Mouse (Mus musculus) liver, adult 2 months (tissue): ENCODE data around the gene Olfm2. TPM values are rescaled to one million over a fixed set of nuclear protein-coding genes. Genes with fewer than 3 reads are reported as not detected.

Experiments used
- DNase-seq: peaks from one replicate; pipeline ENCODE4 v3.0.0-alpha.2; 2011; ENCODE audit warnings: low read depth, low spot score; ENCODE audit errors: extremely low read depth
- H3K27ac ChIP-seq: fragments of 200-500 bp; replicated peaks from 2 replicates; pipeline ENCODE4 v1.5.1; 2012; ENCODE audit warnings: low read depth, mild to moderate bottlenecking, control low read depth, inconsistent platforms, low read length; ENCODE audit not compliant: insufficient read depth
- H3K27me3 ChIP-seq: fragments of 200-500 bp; 2 replicates; pipeline ENCODE4 v1.6.1; 2012; ENCODE audit warnings: mild to moderate bottlenecking, moderate library complexity, low read length, inconsistent platforms; ENCODE audit not compliant: control insufficient read depth, insufficient read depth
- H3K36me3 ChIP-seq: fragments of 200-500 bp; 2 replicates; pipeline ENCODE4 v1.6.1; 2012; ENCODE audit warnings: low read length, inconsistent platforms; ENCODE audit not compliant: control insufficient read depth, insufficient read depth
- H3K4me1 ChIP-seq: fragments of 200-500 bp; 2 replicates; pipeline ENCODE4 v1.6.1; 2011; ENCODE audit warnings: low read length; ENCODE audit not compliant: control insufficient read depth, insufficient read depth
- H3K4me3 ChIP-seq: fragments of 200-500 bp; 2 replicates; pipeline ENCODE4 v1.5.1; 2011; ENCODE audit warnings: low read depth, mild to moderate bottlenecking, control low read depth, low read length, moderate library complexity; ENCODE audit not compliant: insufficient read depth
- H3K79me2 ChIP-seq: fragments of 200-500 bp; 2 replicates; pipeline ENCODE4 v1.6.1; 2012; ENCODE audit warnings: inconsistent platforms, mild to moderate bottlenecking, low read length, moderate library complexity; ENCODE audit not compliant: control insufficient read depth, insufficient read depth
- H3K9ac ChIP-seq: fragments of 200-500 bp; 2 replicates; pipeline ENCODE4 v1.6.1; 2012; ENCODE audit warnings: low read depth, mild to moderate bottlenecking, control low read depth, inconsistent platforms, low read length
- CTCF ChIP-seq: fragments of 200-500 bp; IDR thresholded peaks from 2 replicates; pipeline ENCODE4 v1.5.1; 2011; ENCODE audit warnings: low read depth, low read length, control low read depth
- POLR2A ChIP-seq: fragments of 200-500 bp; IDR thresholded peaks from 2 replicates; pipeline ENCODE4 v1.6.1; 2011; ENCODE audit warnings: low read length, control low read depth; ENCODE audit not compliant: insufficient read depth; ENCODE audit errors: extremely low read depth
- WGBS: fragments of 180-500 bp; shearing (Covaris S2); methylation state at CpG from one replicate; pipeline ENCODE4 v1.1.7; 2018; 5-methylcytosine and 5-hydroxymethylcytosine counted together
- polyA plus RNA-seq: library from polyadenylated mRNA; depleted of rRNA; stranded (reverse); fragments of >200 nt; gene quantifications from 2 replicates; pipeline ENCODE4 v1.2.3, GENCODE M21; 2012
- total RNA-seq: library from RNA; depleted of rRNA; stranded (reverse); fragments of >200 nt; gene quantifications from 2 replicates; pipeline ENCODE4 v1.2.3, GENCODE M21; 2014

The Olfm2 gene
- total and polyA plus RNA-seq, 2 experiments: 0.09 to 0.72 TPM

- TF ChIP-seq CTCF (no peak), POLR2A (no peak)
- Histone ChIP-seq H3K79me2 (no peaks in the 10 kb centered on the region), H3K36me3 (no peaks in the 10 kb centered on the region; the same call in 1 of the 2 replicates), H3K27me3 (no peaks in the 10 kb centered on the region), H3K27ac (peak overlapping the region; percentile 85), H3K4me1 (peaks cover 17% of the 10 kb centered on the region), H3K9ac (no peak overlapping the region), H3K4me3 (no peak overlapping the region)
- DNase-seq: peak; percentile 98
- 26% methylated on average over 3 of the region's 3 CpGs for WGBS
Observed at GRCm38 (mm10) chr9:20781286-20781685, 35.1 kb upstream of the Olfm2 start.

GRCm38 (mm10) chr9:20765274-20765673, 19.1 kb upstream of the Olfm2 start:
- no peak overlapping the region for H3K27ac ChIP-seq
- no peaks in the 10 kb centered on the region for H3K79me2 ChIP-seq
- H3K4me1 ChIP-seq: no peaks in the 10 kb centered on the region
- no peak overlapping the region for H3K9ac ChIP-seq
- no peaks in the 10 kb centered on the region for H3K27me3 ChIP-seq
- no peaks in the 10 kb centered on the region for H3K36me3 ChIP-seq
- WGBS: 77% methylated on average over 2 of the region's 2 CpGs
- no peak for DNase-seq
- no peak overlapping the region for H3K4me3 ChIP-seq
- no peak for TF ChIP-seq POLR2A
- no peak for TF ChIP-seq CTCF

DNA sequence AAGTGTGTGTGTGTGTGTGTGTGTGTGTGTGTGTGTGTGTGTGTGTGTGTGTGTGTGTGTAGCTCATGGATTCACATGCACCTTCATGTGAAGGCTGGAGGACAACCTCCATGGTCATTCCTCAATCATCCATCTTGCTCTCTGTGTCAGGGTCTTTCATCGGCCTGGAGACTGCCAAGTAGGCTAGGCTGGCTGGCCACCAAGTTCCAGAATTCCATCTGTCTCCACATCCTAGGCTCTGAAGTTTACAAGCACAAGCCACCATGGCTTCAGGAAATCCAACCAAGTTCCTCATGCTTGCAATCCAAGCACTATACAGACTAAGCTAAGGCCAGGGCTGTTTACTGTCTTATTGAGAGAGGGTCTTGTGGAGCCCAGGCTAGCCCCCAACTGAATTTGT, 16.9 kb upstream of the Olfm2 start:
- WGBS: 94% methylated on average over 1 of the region's 1 CpGs
- Histone ChIP-seq H3K4me3 (no peak overlapping the region), H3K27ac (no peak overlapping the region), H3K27me3 (no peaks in the 10 kb centered on the region), H3K9ac (no peak overlapping the region), H3K79me2 (no peaks in the 10 kb centered on the region), H3K36me3 (no peaks in the 10 kb centered on the region), H3K4me1 (no peaks in the 10 kb centered on the region)
- DNase-seq: no peak
- TF ChIP-seq CTCF: no peak
- no peak for TF ChIP-seq POLR2A

DNA sequence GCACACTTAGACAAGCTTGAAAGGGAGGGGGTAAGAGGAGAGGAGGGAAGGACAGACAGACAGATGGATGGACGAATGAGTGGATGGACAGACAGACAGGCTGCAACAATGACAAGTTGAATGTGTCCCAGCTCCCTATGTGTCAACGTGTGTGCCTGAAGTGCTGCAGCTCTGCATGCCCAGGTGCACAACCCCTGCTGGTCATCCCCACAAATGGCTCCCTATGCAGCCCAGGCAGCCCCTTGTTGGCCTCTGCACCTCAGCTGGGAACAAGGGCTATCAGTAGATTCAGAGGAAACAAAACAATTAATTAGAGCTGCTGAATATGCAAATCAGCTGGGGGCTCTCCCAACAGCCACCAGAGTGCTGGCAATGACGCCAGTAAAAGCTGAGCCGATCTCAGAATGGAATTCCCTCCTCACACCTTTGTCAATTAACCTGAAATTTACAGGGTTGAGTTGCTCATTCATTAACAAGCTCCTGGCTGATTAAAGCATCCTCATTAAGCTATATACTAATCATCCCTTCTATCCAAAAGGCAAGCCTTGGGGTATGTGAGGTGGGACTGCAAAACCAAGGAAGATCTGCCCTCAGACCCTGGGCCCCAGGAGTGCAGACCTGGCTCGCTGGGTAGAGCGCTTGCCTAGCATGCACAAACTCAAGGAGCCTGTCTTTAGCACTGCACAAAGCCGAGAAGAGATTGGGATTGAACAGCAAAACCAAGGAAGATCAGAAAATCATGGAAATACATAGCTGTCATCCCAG, 16.2 kb upstream of the Olfm2 start:
- Histone ChIP-seq H3K27me3 (no peaks in the 10 kb centered on the region), H3K27ac (no peak overlapping the region), H3K4me3 (no peak overlapping the region), H3K36me3 (no peaks in the 10 kb centered on the region), H3K4me1 (no peaks in the 10 kb centered on the region), H3K9ac (no peak overlapping the region), H3K79me2 (no peaks in the 10 kb centered on the region)
- DNase-seq: no peak
- WGBS: 77% methylated on average over 7 of the region's 7 CpGs
- TF ChIP-seq POLR2A (no peak), CTCF (no peak)

DNA sequence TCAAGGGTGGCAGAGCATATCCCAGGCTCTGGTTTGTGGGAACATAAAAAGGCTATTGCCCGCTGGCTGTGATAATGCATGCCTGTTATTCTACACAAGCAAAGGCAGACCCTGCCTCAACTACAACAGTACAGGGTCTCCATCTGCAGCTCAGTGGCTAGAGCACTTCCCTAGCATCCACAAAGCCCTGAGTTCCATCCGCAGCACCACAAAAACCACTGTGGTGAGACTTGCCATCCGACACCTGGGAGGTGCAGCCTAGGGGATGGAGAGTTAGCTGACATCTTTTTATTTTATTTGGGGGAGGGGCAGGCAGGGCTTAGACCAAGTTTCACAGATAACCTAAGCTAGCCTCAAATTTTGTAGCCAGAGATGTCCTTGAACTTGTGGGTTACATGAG, 15.2 kb upstream of the Olfm2 start:
- H3K4me1 ChIP-seq: no peaks in the 10 kb centered on the region
- peak overlapping the region; percentile 54 for H3K27ac ChIP-seq
- no peak overlapping the region for H3K4me3 ChIP-seq
- no peaks in the 10 kb centered on the region for H3K27me3 ChIP-seq
- no peak for DNase-seq
- H3K36me3 ChIP-seq: no peaks in the 10 kb centered on the region
- no peak overlapping the region for H3K9ac ChIP-seq
- WGBS: 87% methylated on average over 3 of the region's 3 CpGs
- H3K79me2 ChIP-seq: no peaks in the 10 kb centered on the region
- TF ChIP-seq CTCF: no peak
- TF ChIP-seq POLR2A: no peak

GRCm38 (mm10) chr9:20760813-20761212, 14.7 kb upstream of the Olfm2 start:
- peak; percentile 48 for DNase-seq
- H3K27me3 ChIP-seq: no peaks in the 10 kb centered on the region
- WGBS: 75% methylated on average over 12 of the region's 12 CpGs
- TF ChIP-seq CTCF (no peak), POLR2A (no peak)
- H3K4me1 ChIP-seq: no peaks in the 10 kb centered on the region
- no peak overlapping the region; the same call in 1 of the 2 replicates for H3K27ac ChIP-seq
- H3K79me2 ChIP-seq: no peaks in the 10 kb centered on the region
- H3K9ac ChIP-seq: no peak overlapping the region
- no peaks in the 10 kb centered on the region for H3K36me3 ChIP-seq
- no peak overlapping the region for H3K4me3 ChIP-seq
